Mouse (Mus musculus): ENCODE results near the gene A930033H14Rik.

- TF ChIP-seq CTCF (IDR thresholded peaks at IDR 0.05 in 2 of 3, conservative IDR thresholded peaks at IDR 0.05 in 1 of 3; ENCODE audit: control insufficient read depth in 1 of 3, insufficient read depth in 1 of 3, low read depth in 2 of 3, low read length in 3 of 3, poor library complexity in 1 of 3, severe bottlenecking in 1 of 3) (no peak), POLR2A (IDR thresholded peaks at IDR 0.05; ENCODE audit: control insufficient read depth in 1 of 2, insufficient read depth in 1 of 2, low read depth in 1 of 2, low read length in 2 of 2, poor library complexity in 1 of 2) (no peak), JUND (IDR thresholded peaks at IDR 0.05; ENCODE audit: low read depth, low read length) (no peak), CHD2 (IDR thresholded peaks at IDR 0.05; ENCODE audit: low read length) (no peak)
These were observed 2.9 kb downstream of the A930033H14Rik start for GRCm38 (mm10) chr10:69210006-69210405.

Data from MEL (cell line).